Mouse (Mus musculus) E14TG2a.4 (cell line): Measurements from ENCODE around the gene Sh3gl2.

ENCODE experiments used
- CTCF ChIP-seq: conservative IDR thresholded peaks from 2 replicates; pipeline ENCODE4 v1.5.1; 2014; ENCODE audit warnings: low read length
- NANOG ChIP-seq: IDR thresholded peaks from 2 replicates; pipeline ENCODE4 v1.6.1; 2014; ENCODE audit warnings: borderline replicate concordance, low read length, mixed read lengths
- POU5F1 ChIP-seq: IDR thresholded peaks from 2 replicates; pipeline ENCODE4 v1.6.1; 2014; ENCODE audit warnings: low read length, borderline replicate concordance

GRCm38 (mm10) chr4:85260687-85261658 lies 56.0 kb downstream of the Sh3gl2 start:
- TF ChIP-seq CTCF (no peak), POU5F1 (no peak), NANOG (no peak)
